Mouse (Mus musculus) testis, postnatal 14 days (tissue): ENCODE results near the gene Fam178b.
"Not testable (repeated sequence)": the region's sequence is repeated elsewhere in the genome, so short reads cannot be mapped to it uniquely, and the experiment has no call there.

ENCODE experiments used
- DNase-seq: peaks from one replicate; pipeline ENCODE4 v3.0.0; 2021; ENCODE audit warnings: low spot score

Gene Fam178b

GRCm38 (mm10) chr1:36672648-36673350 is 10.2 kb downstream of the Fam178b start:
- no peak for DNase-seq

- no peak for DNase-seq
These were observed 11.7 kb downstream of the Fam178b start for GRCm38 (mm10) chr1:36671260-36671659.

GRCm38 (mm10) chr1:36670256-36670655 is 12.7 kb downstream of the Fam178b start:
- no peak for DNase-seq

- not testable (repeated sequence) for DNase-seq
These were observed 15.0 kb downstream of the Fam178b start for GRCm38 (mm10) chr1:36668007-36668406.

- DNase-seq: no peak
These were observed 17.0 kb downstream of the Fam178b start for GRCm38 (mm10) chr1:36665934-36666333.

- no peak for DNase-seq
These were observed 17.7 kb downstream of the Fam178b start for GRCm38 (mm10) chr1:36665165-36665723.

GRCm38 (mm10) chr1:36664457-36664856 is 18.5 kb downstream of the Fam178b start:
- DNase-seq: no peak

- no peak for DNase-seq
These were observed 24.2 kb downstream of the Fam178b start for GRCm38 (mm10) chr1:36658621-36659399.

GRCm38 (mm10) chr1:36657658-36658415 is 25.1 kb downstream of the Fam178b start:
- DNase-seq: no peak

- no peak for DNase-seq
These were observed 26.8 kb downstream of the Fam178b start for GRCm38 (mm10) chr1:36656233-36656632.

- no peak for DNase-seq
These were observed 27.9 kb downstream of the Fam178b start for GRCm38 (mm10) chr1:36655039-36655438.

GRCm38 (mm10) chr1:36647631-36648030 is 35.4 kb downstream of the Fam178b start:
- no peak for DNase-seq

- no peak for DNase-seq
These were observed 36.7 kb downstream of the Fam178b start for GRCm38 (mm10) chr1:36646285-36646684.

- DNase-seq: no peak
These were observed 38.4 kb downstream of the Fam178b start for GRCm38 (mm10) chr1:36644615-36645007.

GRCm38 (mm10) chr1:36643957-36644614 is 38.9 kb downstream of the Fam178b start:
- no peak for DNase-seq

GRCm38 (mm10) chr1:36635826-36636485 is 47.0 kb downstream of the Fam178b start:
- DNase-seq: no peak

GRCm38 (mm10) chr1:36634940-36635339 is 48.0 kb downstream of the Fam178b start:
- peak; percentile 28 for DNase-seq

GRCm38 (mm10) chr1:36633920-36634319 is 49.1 kb downstream of the Fam178b start:
- no peak for DNase-seq

- DNase-seq: no peak
These were observed 50.1 kb downstream of the Fam178b start for GRCm38 (mm10) chr1:36632846-36633245.

GRCm38 (mm10) chr1:36632090-36632489 is 50.9 kb downstream of the Fam178b start:
- DNase-seq: no peak

GRCm38 (mm10) chr1:36631391-36631790 is 51.6 kb downstream of the Fam178b start:
- DNase-seq: no peak
